Mouse (Mus musculus) CD4-positive, CD25-positive, alpha-beta regulatory T cell (primary cell): ENCODE results near the gene Ube2b. TPM values are rescaled to one million over a fixed set of nuclear protein-coding genes. Genes with fewer than 3 reads are reported as not detected.

Source experiments
- polyA plus RNA-seq: library from polyadenylated mRNA; unstranded; fragments of 100-300 nt; shearing (Covaris generic); gene quantifications from one replicate; pipeline ENCODE4 v1.2.1, GENCODE M21; 2017

Ube2b gene
- 275 TPM for polyA plus RNA-seq

GRCm38 (mm10) chr11:52000290-52000962, at the start of gene Ube2b:
Gene Ube2b (minus strand): TSS chr11:52000762.

GRCm38 (mm10) chr11:52003772-52004528, 3.4 kb upstream of the Ube2b start, which contains the start of gene Cdkl3:
Gene Cdkl3 (plus strand): TSS chr11:52004221.

GRCm38 (mm10) chr11:51967443-51968401, 32.8 kb downstream of the Ube2b start, which contains the start of gene Cdkn2aipnl:
Gene Cdkn2aipnl (plus strand): TSS chr11:51967661.

Other genes starting within 250 kb of the Ube2b start
- gene Sec24a, start 237.1 kb downstream of the Ube2b start, polyA plus RNA-seq: 37.7 TPM
- 113 TPM for gene Sar1b, start 237.1 kb downstream of the Ube2b start, polyA plus RNA-seq
- 7.1 TPM for gene Jade2, start 143.1 kb downstream of the Ube2b start, polyA plus RNA-seq
- 152 TPM for gene Cdkn2aipnl, start 33.1 kb downstream of the Ube2b start, polyA plus RNA-seq
- gene Cdkl3, start 3.5 kb upstream of the Ube2b start, polyA plus RNA-seq: 5.5 TPM
- gene Ppp2ca, start 97.9 kb upstream of the Ube2b start, polyA plus RNA-seq: 120 TPM
- gene Olfr1373, start 144.8 kb upstream of the Ube2b start, polyA plus RNA-seq: not detected
- gene Olfr1371, start 213.2 kb upstream of the Ube2b start, polyA plus RNA-seq: not detected
- gene Skp1a, start 231.2 kb upstream of the Ube2b start, polyA plus RNA-seq: 298 TPM